Mouse (Mus musculus): ENCODE data around the gene Rptor. TPM values are rescaled to one million over a fixed set of nuclear protein-coding genes. Genes with fewer than 3 reads are reported as not detected.

The Rptor gene
- polyA plus RNA-seq, 2 experiments: 3.7 to 5.8 TPM

DNA sequence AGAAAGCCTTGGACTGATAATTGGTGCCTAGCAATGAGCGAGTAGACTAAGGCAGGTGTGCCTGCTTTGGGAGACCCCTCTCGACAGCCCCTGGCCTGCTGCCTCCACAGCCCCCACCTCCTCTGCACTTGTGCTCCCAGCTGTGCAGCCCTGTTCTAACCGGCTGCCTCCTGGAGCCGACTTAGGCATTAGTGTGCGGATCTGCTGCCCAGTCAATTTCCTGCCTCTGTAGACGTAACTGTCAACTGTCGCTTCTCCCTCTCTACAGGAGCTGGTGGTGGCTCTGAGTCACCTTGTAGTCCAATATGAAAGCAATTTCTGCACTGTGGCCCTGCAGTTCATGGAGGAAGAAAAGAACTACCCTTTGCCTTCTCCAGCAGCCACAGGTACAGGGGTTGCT lies 253.3 kb downstream of the Rptor start:
- ATAC-seq (ENCODE audit: insufficient read depth): 0 out of 2 replicates have a peak, but pooled peaks have one; percentile 13
- TF ChIP-seq CTCF (IDR thresholded peaks at IDR 0.05; ENCODE audit: low read depth) (no peak), EP300 (IDR thresholded peaks at IDR 0.05; ENCODE audit: low read depth) (no peak)
- H3K27ac ChIP-seq: no peak overlapping the region
- WGBS (ENCODE audit: insufficient replicate concordance): 25% methylated on average over 7 of the region's 7 CpGs
- no peaks in the 10 kb centered on the region for H3K27me3 ChIP-seq (ENCODE audit: control insufficient read depth, insufficient read depth, low read length)
- H3K4me2 ChIP-seq (ENCODE audit: low read depth): no peak overlapping the region
- 0 out of 4 replicates have a peak, but pooled peaks cover 0 to 7% of the 10 kb centered on the region in 2 experiments for H3K4me1 ChIP-seq (replicated peaks; ENCODE audit: control insufficient read depth in 2 of 2, insufficient read depth in 2 of 2, low read length in 1 of 2)
- no peak for DNase-seq (ENCODE audit: low read depth in 3 of 3, low spot score in 3 of 3)
- H3K9ac ChIP-seq (replicated peaks): no peak overlapping the region
- no peak overlapping the region for H3K4me3 ChIP-seq (ENCODE audit: insufficient read depth in 1 of 2, low read depth in 2 of 2, low read length in 2 of 2)
- no peaks in the 10 kb centered on the region for H3K9me3 ChIP-seq (ENCODE audit: control insufficient read depth, low read length)
- peaks cover 13% of the 10 kb centered on the region for H3K36me3 ChIP-seq (replicated peaks; ENCODE audit: control insufficient read depth, insufficient read depth, low read depth)

- no peaks in the 10 kb centered on the region for H3K9me3 ChIP-seq (ENCODE audit: control insufficient read depth, low read length)
- 74% methylated on average over 8 of the region's 8 CpGs for WGBS (ENCODE audit: insufficient replicate concordance)
- H3K4me1 ChIP-seq (replicated peaks; ENCODE audit: control insufficient read depth in 2 of 2, insufficient read depth in 2 of 2, low read length in 1 of 2): no peaks in the 10 kb centered on the region
- TF ChIP-seq EP300 (IDR thresholded peaks at IDR 0.05; ENCODE audit: low read depth): no peak
- no peak for TF ChIP-seq CTCF (IDR thresholded peaks at IDR 0.05; ENCODE audit: low read depth)
- ATAC-seq (ENCODE audit: insufficient read depth): no peak
- no peaks in the 10 kb centered on the region; the same call in 1 of the 2 replicates for H3K36me3 ChIP-seq (replicated peaks; ENCODE audit: control insufficient read depth, insufficient read depth, low read depth)
- no peak overlapping the region for H3K4me3 ChIP-seq (ENCODE audit: insufficient read depth in 1 of 2, low read depth in 2 of 2, low read length in 2 of 2)
- no peak for DNase-seq (ENCODE audit: low read depth in 3 of 3, low spot score in 3 of 3)
- H3K27me3 ChIP-seq (ENCODE audit: control insufficient read depth, insufficient read depth, low read length): no peaks in the 10 kb centered on the region
- H3K9ac ChIP-seq (replicated peaks): no peak overlapping the region
- no peak overlapping the region for H3K27ac ChIP-seq
- H3K4me2 ChIP-seq (ENCODE audit: low read depth): no peak overlapping the region
Observed at GRCm38 (mm10) chr11:119862523-119863299, 260.0 kb downstream of the Rptor start.

- DNase-seq (ENCODE audit: low read depth in 3 of 3, low spot score in 3 of 3): peak in 1 of 3 experiments; percentile 23
- no peak for TF ChIP-seq CTCF (IDR thresholded peaks at IDR 0.05; ENCODE audit: low read depth)
- no peak for TF ChIP-seq EP300 (IDR thresholded peaks at IDR 0.05; ENCODE audit: low read depth)
- Histone ChIP-seq H3K9me3 (ENCODE audit: control insufficient read depth, low read length) (no peaks in the 10 kb centered on the region), H3K27ac (no peak overlapping the region), H3K4me3 (ENCODE audit: insufficient read depth in 1 of 2, low read depth in 2 of 2, low read length in 2 of 2) (no peak overlapping the region), H3K9ac (replicated peaks) (no peak overlapping the region), H3K36me3 (replicated peaks; ENCODE audit: control insufficient read depth, insufficient read depth, low read depth) (no peaks in the 10 kb centered on the region; the same call in 1 of the 2 replicates), H3K4me2 (ENCODE audit: low read depth) (no peak overlapping the region), H3K4me1 (replicated peaks; ENCODE audit: control insufficient read depth in 2 of 2, insufficient read depth in 2 of 2, low read length in 1 of 2) (no peaks in the 10 kb centered on the region), H3K27me3 (ENCODE audit: control insufficient read depth, insufficient read depth, low read length) (no peaks in the 10 kb centered on the region)
- ATAC-seq (ENCODE audit: insufficient read depth): no peak
- WGBS (ENCODE audit: insufficient replicate concordance): 41% methylated on average over 10 of the region's 10 CpGs
Observed at GRCm38 (mm10) chr11:119863421-119863821, 260.7 kb downstream of the Rptor start.

DNA sequence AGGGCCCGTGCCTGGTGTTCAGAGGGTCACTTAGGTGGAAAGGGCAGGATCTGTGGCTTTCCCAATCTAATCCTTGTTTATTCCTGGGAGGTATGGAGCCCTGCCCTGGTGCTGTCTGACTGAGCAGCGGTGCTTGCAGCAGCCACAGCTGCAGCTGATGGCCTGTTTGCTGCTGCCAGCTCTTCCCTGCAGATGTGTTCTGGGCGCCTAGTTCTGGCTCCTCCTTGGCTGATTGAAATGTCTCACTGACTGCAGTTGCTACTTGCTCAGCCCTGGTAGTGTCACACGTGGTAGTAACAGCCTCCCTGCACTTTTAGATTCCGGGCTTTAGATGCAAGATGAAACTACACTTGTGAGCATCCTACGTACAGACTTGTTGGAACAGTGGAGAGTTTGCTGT lies 264.1 kb downstream of the Rptor start:
- DNase-seq (ENCODE audit: low read depth in 3 of 3, low spot score in 3 of 3) (no peak), ATAC-seq (ENCODE audit: insufficient read depth) (no peak)
- H3K27me3 ChIP-seq (ENCODE audit: control insufficient read depth, insufficient read depth, low read length): no peaks in the 10 kb centered on the region
- H3K9me3 ChIP-seq (ENCODE audit: control insufficient read depth, low read length): no peaks in the 10 kb centered on the region
- TF ChIP-seq CTCF (IDR thresholded peaks at IDR 0.05; ENCODE audit: low read depth): no peak
- TF ChIP-seq EP300 (IDR thresholded peaks at IDR 0.05; ENCODE audit: low read depth): no peak
- no peak overlapping the region for H3K9ac ChIP-seq (replicated peaks)
- H3K36me3 ChIP-seq (replicated peaks; ENCODE audit: control insufficient read depth, insufficient read depth, low read depth): peaks cover 2% of the 10 kb centered on the region; the same call in 1 of the 2 replicates
- 76% methylated on average over 6 of the region's 6 CpGs for WGBS (ENCODE audit: insufficient replicate concordance)
- H3K4me3 ChIP-seq (ENCODE audit: insufficient read depth in 1 of 2, low read depth in 2 of 2, low read length in 2 of 2): no peak overlapping the region
- H3K27ac ChIP-seq: no peak overlapping the region
- H3K4me2 ChIP-seq (ENCODE audit: low read depth): no peak overlapping the region
- H3K4me1 ChIP-seq (replicated peaks; ENCODE audit: control insufficient read depth in 2 of 2, insufficient read depth in 2 of 2, low read length in 1 of 2): no peaks in the 10 kb centered on the region

DNA sequence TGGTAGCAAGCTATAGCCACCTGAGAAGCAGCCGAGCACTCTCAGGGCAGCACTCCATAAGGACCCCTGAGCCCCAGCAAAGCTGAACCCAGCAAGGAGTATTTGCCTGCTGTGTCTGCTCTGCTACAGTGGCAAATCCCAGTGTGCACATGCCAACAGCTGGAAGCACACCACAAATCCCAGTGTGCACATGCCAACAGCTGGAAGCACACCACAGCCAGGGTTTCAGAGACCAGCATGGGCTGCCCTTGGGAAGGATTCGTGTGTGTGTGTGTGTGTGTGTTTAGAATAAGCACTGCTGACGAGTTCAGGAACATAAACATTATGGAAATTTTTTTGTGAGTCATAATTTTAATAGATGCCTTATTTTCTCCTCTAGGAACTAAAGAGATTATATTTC lies 265.4 kb downstream of the Rptor start:
- H3K9me3 ChIP-seq (ENCODE audit: control insufficient read depth, low read length): no peaks in the 10 kb centered on the region
- H3K9ac ChIP-seq (replicated peaks): no peak overlapping the region
- H3K36me3 ChIP-seq (replicated peaks; ENCODE audit: control insufficient read depth, insufficient read depth, low read depth): peaks cover 2% of the 10 kb centered on the region; the same call in 1 of the 2 replicates
- no peaks in the 10 kb centered on the region for H3K4me1 ChIP-seq (replicated peaks; ENCODE audit: control insufficient read depth in 2 of 2, insufficient read depth in 2 of 2, low read length in 1 of 2)
- no peak overlapping the region for H3K4me3 ChIP-seq (ENCODE audit: insufficient read depth in 1 of 2, low read depth in 2 of 2, low read length in 2 of 2)
- H3K27me3 ChIP-seq (ENCODE audit: control insufficient read depth, insufficient read depth, low read length): no peaks in the 10 kb centered on the region
- DNase-seq (ENCODE audit: low read depth in 3 of 3, low spot score in 3 of 3): no peak
- no peak overlapping the region for H3K27ac ChIP-seq
- ATAC-seq (ENCODE audit: insufficient read depth): no peak
- no peak for TF ChIP-seq CTCF (IDR thresholded peaks at IDR 0.05; ENCODE audit: low read depth)
- no peak for TF ChIP-seq EP300 (IDR thresholded peaks at IDR 0.05; ENCODE audit: low read depth)
- 69% methylated on average over 3 of the region's 3 CpGs for WGBS (ENCODE audit: insufficient replicate concordance)
- H3K4me2 ChIP-seq (ENCODE audit: low read depth): no peak overlapping the region
